Mouse (Mus musculus): ENCODE results near the gene Ttc27. TPM values are rescaled to one million over a fixed set of nuclear protein-coding genes. Genes with fewer than 3 reads are reported as not detected.

Gene Ttc27
- polyA plus RNA-seq, 1 experiment from 2014 or later: 29.0 TPM

GRCm38 (mm10) chr17:74889535-74890117 is 172.1 kb downstream of the Ttc27 start:
- Histone ChIP-seq H3K4me1 (replicated peaks; ENCODE audit: control insufficient read depth, insufficient read depth, low read length) (no peaks in the 10 kb centered on the region), H3K27ac (ENCODE audit: low read depth) (no peak overlapping the region), H3K9me3 (ENCODE audit: control insufficient read depth, low read length) (no peaks in the 10 kb centered on the region), H3K36me3 (ENCODE audit: control insufficient read depth, insufficient read depth, low read length) (no peaks in the 10 kb centered on the region), H3K9ac (ENCODE audit: low read length) (no peak overlapping the region), H3K27me3 (replicated peaks; ENCODE audit: control insufficient read depth, insufficient read depth, low read length) (no peaks in the 10 kb centered on the region), H3K4me2 (ENCODE audit: low read length) (no peak overlapping the region), H3K4me3 (ENCODE audit: low read depth, low read length) (no peak overlapping the region)
- no peak for ATAC-seq (replicated peaks; ENCODE audit: low FRiP score, low TSS enrichment, low read depth)
- DNase-seq (ENCODE audit: low spot score): no peak
- WGBS: 75% methylated on average over 11 of the region's 11 CpGs

GRCm38 (mm10) chr17:74902453-74902852 is 184.9 kb downstream of the Ttc27 start:
- H3K9ac ChIP-seq (ENCODE audit: low read length): no peak overlapping the region
- 95% methylated on average over 7 of the region's 7 CpGs for WGBS
- H3K27ac ChIP-seq (ENCODE audit: low read depth): no peak overlapping the region
- no peaks in the 10 kb centered on the region for H3K27me3 ChIP-seq (replicated peaks; ENCODE audit: control insufficient read depth, insufficient read depth, low read length)
- DNase-seq (ENCODE audit: low spot score) (peak; percentile 29), ATAC-seq (replicated peaks; ENCODE audit: low FRiP score, low TSS enrichment, low read depth) (no peak)
- peaks cover 12% of the 10 kb centered on the region for H3K4me1 ChIP-seq (replicated peaks; ENCODE audit: control insufficient read depth, insufficient read depth, low read length)
- H3K4me3 ChIP-seq (ENCODE audit: low read depth, low read length): no peak overlapping the region
- no peaks in the 10 kb centered on the region for H3K9me3 ChIP-seq (ENCODE audit: control insufficient read depth, low read length)
- H3K4me2 ChIP-seq (ENCODE audit: low read length): no peak overlapping the region
- H3K36me3 ChIP-seq (ENCODE audit: control insufficient read depth, insufficient read depth, low read length): no peaks in the 10 kb centered on the region

- H3K27ac ChIP-seq (ENCODE audit: low read depth): peak overlapping the region; percentile 33; the same call in 1 of the 2 replicates
- DNase-seq (ENCODE audit: low spot score): peak; percentile 59
Measured at GRCm38 (mm10) chr17:74903411-74904331, 186.1 kb downstream of the Ttc27 start.

GRCm38 (mm10) chr17:74904332-74904687 is 186.8 kb downstream of the Ttc27 start:
- no peak overlapping the region for H3K9ac ChIP-seq (ENCODE audit: low read length)
- no peak for ATAC-seq (replicated peaks; ENCODE audit: low FRiP score, low TSS enrichment, low read depth)

More at GRCm38 (mm10) chr17:74903411-74904331, 186.1 kb downstream of the Ttc27 start:
- peak overlapping the region; percentile 28 for H3K4me2 ChIP-seq (ENCODE audit: low read length)
- no peaks in the 10 kb centered on the region for H3K36me3 ChIP-seq (ENCODE audit: control insufficient read depth, insufficient read depth, low read length)
- no peak overlapping the region for H3K9ac ChIP-seq (ENCODE audit: low read length)
- peaks cover 12% of the 10 kb centered on the region for H3K4me1 ChIP-seq (replicated peaks; ENCODE audit: control insufficient read depth, insufficient read depth, low read length)
- no peak overlapping the region for H3K4me3 ChIP-seq (ENCODE audit: low read depth, low read length)
- no peaks in the 10 kb centered on the region for H3K9me3 ChIP-seq (ENCODE audit: control insufficient read depth, low read length)
- H3K27me3 ChIP-seq (replicated peaks; ENCODE audit: control insufficient read depth, insufficient read depth, low read length): no peaks in the 10 kb centered on the region
- ATAC-seq (replicated peaks; ENCODE audit: low FRiP score, low TSS enrichment, low read depth): peak; percentile 74
- 21% methylated on average over 16 of the region's 16 CpGs for WGBS

GRCm38 (mm10) chr17:74904956-74905355 is 187.4 kb downstream of the Ttc27 start:
- Histone ChIP-seq H3K9me3 (ENCODE audit: control insufficient read depth, low read length) (no peaks in the 10 kb centered on the region), H3K27me3 (replicated peaks; ENCODE audit: control insufficient read depth, insufficient read depth, low read length) (no peaks in the 10 kb centered on the region), H3K27ac (ENCODE audit: low read depth) (no peak overlapping the region), H3K9ac (ENCODE audit: low read length) (no peak overlapping the region), H3K4me3 (ENCODE audit: low read depth, low read length) (no peak overlapping the region), H3K4me2 (ENCODE audit: low read length) (no peak overlapping the region), H3K4me1 (replicated peaks; ENCODE audit: control insufficient read depth, insufficient read depth, low read length) (peaks cover 12% of the 10 kb centered on the region), H3K36me3 (ENCODE audit: control insufficient read depth, insufficient read depth, low read length) (no peaks in the 10 kb centered on the region)
- peak; percentile 21 for DNase-seq (ENCODE audit: low spot score)
- 99% methylated on average over 3 of the region's 3 CpGs for WGBS
- ATAC-seq (replicated peaks; ENCODE audit: low FRiP score, low TSS enrichment, low read depth): no peak

More at GRCm38 (mm10) chr17:74904332-74904687, 186.8 kb downstream of the Ttc27 start:
- Histone ChIP-seq H3K4me3 (ENCODE audit: low read depth, low read length) (no peak overlapping the region), H3K27me3 (replicated peaks; ENCODE audit: control insufficient read depth, insufficient read depth, low read length) (no peaks in the 10 kb centered on the region), H3K9me3 (ENCODE audit: control insufficient read depth, low read length) (no peaks in the 10 kb centered on the region), H3K4me2 (ENCODE audit: low read length) (peak overlapping the region; percentile 28), H3K4me1 (replicated peaks; ENCODE audit: control insufficient read depth, insufficient read depth, low read length) (peaks cover 12% of the 10 kb centered on the region), H3K27ac (ENCODE audit: low read depth) (no peak overlapping the region), H3K36me3 (ENCODE audit: control insufficient read depth, insufficient read depth, low read length) (no peaks in the 10 kb centered on the region)
- no peak for DNase-seq (ENCODE audit: low spot score)
- 76% methylated on average over 1 of the region's 1 CpGs for WGBS

- Histone ChIP-seq H3K4me2 (ENCODE audit: low read length) (no peak overlapping the region), H3K4me3 (ENCODE audit: low read depth, low read length) (no peak overlapping the region), H3K4me1 (replicated peaks; ENCODE audit: control insufficient read depth, insufficient read depth, low read length) (no peaks in the 10 kb centered on the region), H3K27ac (ENCODE audit: low read depth) (no peak overlapping the region), H3K36me3 (ENCODE audit: control insufficient read depth, insufficient read depth, low read length) (no peaks in the 10 kb centered on the region), H3K9me3 (ENCODE audit: control insufficient read depth, low read length) (0 out of 2 replicates have a peak, but pooled peaks cover 7% of the 10 kb centered on the region), H3K9ac (ENCODE audit: low read length) (no peak overlapping the region), H3K27me3 (replicated peaks; ENCODE audit: control insufficient read depth, insufficient read depth, low read length) (no peaks in the 10 kb centered on the region)
- ATAC-seq (replicated peaks; ENCODE audit: low FRiP score, low TSS enrichment, low read depth) (no peak), DNase-seq (ENCODE audit: low spot score) (no peak)
- 92% methylated on average over 2 of the region's 2 CpGs for WGBS
Measured at GRCm38 (mm10) chr17:74912995-74913394, 195.5 kb downstream of the Ttc27 start.

Other genes starting within 250 kb of the Ttc27 start
- gene Yipf4, start 228.2 kb upstream of the Ttc27 start, polyA plus RNA-seq (2014; fragmentation: Nextera tagmentation; extraction: Ambion mirVana): 60.1 and 63.8 TPM in 2 replicates
- 105 and 109 TPM in 2 replicates for gene Birc6, start 189.4 kb upstream of the Ttc27 start, polyA plus RNA-seq (2014; fragmentation: Nextera tagmentation; extraction: Ambion mirVana)